Mouse (Mus musculus): ENCODE measurements around the gene Clstn1. TPM values are rescaled to one million over a fixed set of nuclear protein-coding genes. Genes with fewer than 3 reads are reported as not detected.

Gene Clstn1
- polyA plus RNA-seq, 1 experiment, result 145 TPM

DNA sequence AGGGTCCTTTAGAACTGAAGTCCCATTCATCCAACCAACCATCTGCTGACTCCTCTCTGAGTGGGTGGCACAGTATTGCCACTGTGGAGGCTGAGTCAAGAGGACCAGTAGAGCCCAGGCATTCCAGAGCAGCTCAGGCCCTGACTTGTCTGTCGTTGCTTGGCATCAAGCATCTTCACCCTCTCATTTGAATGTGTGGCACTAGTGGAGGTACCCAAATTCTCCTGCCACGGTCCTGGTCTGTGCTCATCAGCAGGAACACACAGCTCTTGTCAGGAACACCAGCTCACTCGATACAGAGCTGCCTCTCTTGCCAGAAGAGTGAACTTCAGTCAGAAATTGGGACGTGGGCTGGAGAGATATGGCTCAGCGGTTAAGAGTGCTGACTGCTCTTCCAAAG lies 37.4 kb downstream of the Clstn1 start:
- no peak for DNase-seq (ENCODE audit: low read depth)
- no peak for TF ChIP-seq CTCF (IDR thresholded peaks at IDR 0.05; ENCODE audit: borderline replicate concordance, extremely low read depth, insufficient read depth, insufficient read length)
- no peak for TF ChIP-seq POLR2A (IDR thresholded peaks at IDR 0.05; ENCODE audit: borderline replicate concordance, extremely low read depth, insufficient read depth, insufficient read length, poor library complexity, severe bottlenecking)

DNA sequence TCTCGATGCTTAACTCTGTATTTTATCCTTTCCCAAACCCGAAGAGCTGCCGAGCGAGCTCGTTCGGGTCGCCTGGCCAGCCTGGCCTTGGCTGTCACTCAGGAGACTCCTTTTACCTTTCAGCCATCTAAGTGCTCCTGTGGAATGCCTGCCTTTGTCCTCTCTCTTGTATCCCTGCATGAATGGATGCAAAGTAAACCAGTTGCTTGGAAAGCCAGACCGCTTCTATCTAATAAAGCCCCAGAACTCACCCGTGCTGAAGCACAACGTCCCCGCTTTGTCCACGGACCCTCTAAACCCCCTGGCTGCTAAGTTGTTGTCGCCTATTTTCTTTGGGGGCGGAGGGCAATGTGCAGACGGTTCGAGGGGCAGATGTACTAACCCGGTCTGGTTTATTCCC lies 40.5 kb downstream of the Clstn1 start:
- TF ChIP-seq CTCF (IDR thresholded peaks at IDR 0.05; ENCODE audit: borderline replicate concordance, extremely low read depth, insufficient read depth, insufficient read length), result no peak
- TF ChIP-seq POLR2A (IDR thresholded peaks at IDR 0.05; ENCODE audit: borderline replicate concordance, extremely low read depth, insufficient read depth, insufficient read length, poor library complexity, severe bottlenecking), result no peak
- peak; percentile 60 for DNase-seq (ENCODE audit: low read depth)

DNA sequence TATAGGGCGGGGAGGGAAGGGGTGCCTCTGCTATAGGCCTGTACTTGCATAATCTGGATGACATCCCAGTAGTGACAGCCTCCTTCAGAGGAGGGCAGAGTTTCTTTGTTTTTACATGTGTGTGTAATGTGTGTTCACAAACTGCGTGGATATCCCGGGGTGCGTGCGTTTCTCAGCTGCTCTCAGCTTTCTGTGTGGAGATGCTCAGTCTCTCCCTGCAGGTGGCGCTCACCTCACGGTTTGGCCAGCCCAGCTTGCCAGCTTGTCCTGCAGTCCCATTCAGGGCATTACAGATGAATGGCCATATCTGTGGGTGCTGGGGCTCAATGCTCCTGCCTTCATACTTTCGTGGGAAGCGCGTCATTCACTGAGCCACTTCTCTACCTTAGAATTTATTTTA lies 42.1 kb downstream of the Clstn1 start:
- TF ChIP-seq POLR2A (IDR thresholded peaks at IDR 0.05; ENCODE audit: borderline replicate concordance, extremely low read depth, insufficient read depth, insufficient read length, poor library complexity, severe bottlenecking) (no peak), CTCF (IDR thresholded peaks at IDR 0.05; ENCODE audit: borderline replicate concordance, extremely low read depth, insufficient read depth, insufficient read length) (peak; percentile 76)

DNA sequence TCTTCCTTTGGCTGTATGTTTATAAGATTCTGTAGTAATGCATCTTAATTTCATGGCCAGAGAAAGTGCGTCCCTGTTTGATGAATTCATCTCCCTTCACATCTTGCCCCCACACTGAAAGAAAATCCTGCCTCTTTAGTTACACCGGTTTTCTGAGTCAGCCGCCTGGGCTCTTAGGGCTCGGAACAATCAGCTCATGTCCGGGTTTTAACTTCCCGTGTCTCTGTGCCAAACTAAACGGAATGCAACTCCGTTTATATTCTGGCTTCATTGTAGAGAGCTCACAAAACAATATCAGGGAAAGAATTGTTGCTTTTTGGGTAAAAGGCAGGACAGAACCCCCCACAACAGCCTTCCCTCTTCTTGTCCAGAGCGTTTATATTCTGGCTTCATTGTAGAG lies 42.5 kb downstream of the Clstn1 start:
- no peak for TF ChIP-seq POLR2A (IDR thresholded peaks at IDR 0.05; ENCODE audit: borderline replicate concordance, extremely low read depth, insufficient read depth, insufficient read length, poor library complexity, severe bottlenecking)
- no peak for TF ChIP-seq CTCF (IDR thresholded peaks at IDR 0.05; ENCODE audit: borderline replicate concordance, extremely low read depth, insufficient read depth, insufficient read length)
- DNase-seq (ENCODE audit: low read depth), result no peak

More for the DNA sequence above, 42.1 kb downstream of the Clstn1 start:
- peak; percentile 59 for DNase-seq (ENCODE audit: low read depth)

DNA sequence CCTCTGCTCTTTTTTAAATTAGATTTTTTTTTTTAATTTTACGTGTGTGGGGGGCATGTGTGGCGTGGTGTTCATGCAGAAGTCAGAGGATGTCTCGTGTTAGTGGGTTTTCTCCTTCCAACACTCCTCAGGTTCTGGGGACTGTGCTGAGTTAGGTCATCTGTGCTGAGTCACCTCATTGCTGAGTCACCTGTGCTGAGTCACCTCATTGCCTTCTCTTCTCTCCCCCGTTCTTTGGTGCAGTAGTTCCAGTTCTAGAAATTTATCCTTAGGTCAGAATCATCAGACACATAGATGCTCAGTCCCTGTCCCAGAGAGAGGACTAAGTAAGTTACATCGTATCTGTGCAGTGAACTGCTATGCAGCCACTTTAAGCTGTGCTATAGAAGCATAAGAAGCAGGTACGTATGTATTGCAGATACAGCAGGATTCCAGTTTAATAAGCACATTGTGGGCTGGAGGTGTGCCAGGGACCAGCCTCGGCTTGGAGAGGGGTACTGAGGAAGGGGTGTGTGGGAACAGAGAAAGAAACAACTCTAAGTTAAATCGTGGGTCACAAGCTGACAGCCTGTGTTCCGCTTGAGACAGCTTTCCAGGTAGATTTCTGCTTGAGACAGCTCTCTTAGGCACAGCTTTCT lies 46.5 kb downstream of the Clstn1 start:
- TF ChIP-seq CTCF (IDR thresholded peaks at IDR 0.05; ENCODE audit: borderline replicate concordance, extremely low read depth, insufficient read depth, insufficient read length), result no peak
- TF ChIP-seq POLR2A (IDR thresholded peaks at IDR 0.05; ENCODE audit: borderline replicate concordance, extremely low read depth, insufficient read depth, insufficient read length, poor library complexity, severe bottlenecking), result no peak
- DNase-seq (ENCODE audit: low read depth), result no peak

DNA sequence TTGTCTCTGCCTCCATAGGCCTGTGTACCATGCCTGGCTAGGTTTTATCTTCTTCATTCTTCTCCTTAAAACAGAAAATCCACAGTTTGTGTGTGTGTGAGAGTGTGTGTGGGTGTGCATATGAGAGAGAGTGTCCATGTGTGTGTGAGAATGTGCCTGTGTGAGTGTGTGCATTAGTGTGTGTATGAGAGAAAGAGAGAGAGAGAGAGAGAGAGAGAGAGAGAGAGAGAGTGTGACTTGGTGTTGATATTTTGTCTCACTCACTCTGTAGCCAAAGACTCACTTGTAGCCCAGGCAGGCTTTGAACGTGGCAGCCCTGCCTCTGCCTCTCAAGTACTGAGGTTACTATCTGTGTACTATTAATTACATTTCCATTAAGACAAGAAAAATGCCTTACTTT lies 47.9 kb downstream of the Clstn1 start:
- DNase-seq (ENCODE audit: low read depth), result no peak
- TF ChIP-seq POLR2A (IDR thresholded peaks at IDR 0.05; ENCODE audit: borderline replicate concordance, extremely low read depth, insufficient read depth, insufficient read length, poor library complexity, severe bottlenecking), result no peak
- TF ChIP-seq CTCF (IDR thresholded peaks at IDR 0.05; ENCODE audit: borderline replicate concordance, extremely low read depth, insufficient read depth, insufficient read length), result no peak

DNA sequence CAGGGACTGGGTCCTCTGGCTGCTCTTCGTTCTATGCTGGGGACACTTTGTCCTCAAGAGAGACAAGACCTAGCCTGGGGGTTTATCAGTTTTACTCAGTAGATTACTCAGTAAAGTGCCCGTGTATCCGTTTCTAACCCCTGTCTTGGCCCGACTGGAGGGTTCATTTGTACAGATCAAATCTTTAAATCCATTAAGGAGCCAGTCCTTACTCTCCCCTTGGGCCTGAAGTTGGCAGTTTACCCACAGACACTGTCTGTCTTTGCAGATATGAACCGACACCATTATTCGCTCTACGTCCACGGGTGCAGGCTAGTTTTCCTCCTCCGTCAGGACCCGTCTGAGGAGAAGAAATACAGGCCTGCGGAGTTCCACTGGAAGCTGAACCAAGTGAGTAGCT lies 48.7 kb downstream of the Clstn1 start:
- TF ChIP-seq CTCF (IDR thresholded peaks at IDR 0.05; ENCODE audit: borderline replicate concordance, extremely low read depth, insufficient read depth, insufficient read length), result no peak
- no peak for TF ChIP-seq POLR2A (IDR thresholded peaks at IDR 0.05; ENCODE audit: borderline replicate concordance, extremely low read depth, insufficient read depth, insufficient read length, poor library complexity, severe bottlenecking)
- DNase-seq (ENCODE audit: low read depth), result no peak

DNA sequence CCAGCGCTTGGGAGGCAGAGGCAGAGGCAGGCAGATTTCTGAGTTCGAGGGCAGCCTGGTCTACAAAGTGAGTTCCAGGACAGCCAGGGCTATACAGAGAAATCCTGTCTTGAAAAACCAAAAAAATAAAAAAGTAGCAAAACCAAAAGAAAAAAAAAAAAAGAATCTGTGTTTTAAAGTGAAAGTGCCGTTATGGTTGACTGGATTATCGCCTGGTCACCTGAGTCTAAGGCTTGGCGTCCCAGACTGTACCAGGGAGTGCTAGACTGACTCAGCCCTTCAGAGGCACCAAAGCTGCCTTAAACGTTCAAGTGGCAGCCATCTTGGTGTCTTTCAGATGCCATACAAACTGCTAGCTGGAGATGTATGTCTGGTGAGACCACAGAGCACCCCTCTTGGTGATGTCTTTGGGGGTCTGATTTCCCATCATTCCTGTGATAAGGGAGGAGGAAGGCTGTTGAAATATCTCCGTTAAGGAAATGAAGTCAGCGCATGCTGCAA lies 49.7 kb downstream of the Clstn1 start:
- DNase-seq (ENCODE audit: low read depth), result no peak
- TF ChIP-seq POLR2A (IDR thresholded peaks at IDR 0.05; ENCODE audit: borderline replicate concordance, extremely low read depth, insufficient read depth, insufficient read length, poor library complexity, severe bottlenecking) (no peak), CTCF (IDR thresholded peaks at IDR 0.05; ENCODE audit: borderline replicate concordance, extremely low read depth, insufficient read depth, insufficient read length) (no peak)

DNA sequence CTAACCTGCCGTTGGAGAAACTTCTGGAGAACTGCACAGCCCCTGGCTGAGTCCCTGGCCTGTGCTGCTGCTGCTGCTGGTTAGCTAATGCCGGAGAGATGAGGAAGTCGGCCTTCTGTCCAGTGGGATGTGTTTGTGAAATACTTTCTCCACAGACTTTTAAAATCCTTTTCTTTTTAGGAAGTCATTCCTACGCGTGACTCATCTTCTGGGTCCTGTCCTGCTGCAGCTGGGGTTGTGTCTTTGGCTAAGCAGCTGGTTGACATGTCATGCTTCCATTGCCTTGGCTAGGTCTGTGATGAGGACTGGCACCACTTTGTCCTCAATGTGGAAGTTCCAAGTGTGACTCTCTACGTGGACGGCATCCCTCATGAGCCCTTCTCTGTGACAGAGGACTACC lies 51.7 kb downstream of the Clstn1 start:
- no peak for DNase-seq (ENCODE audit: low read depth)
- TF ChIP-seq CTCF (IDR thresholded peaks at IDR 0.05; ENCODE audit: borderline replicate concordance, extremely low read depth, insufficient read depth, insufficient read length) (no peak), POLR2A (IDR thresholded peaks at IDR 0.05; ENCODE audit: borderline replicate concordance, extremely low read depth, insufficient read depth, insufficient read length, poor library complexity, severe bottlenecking) (no peak)

DNA sequence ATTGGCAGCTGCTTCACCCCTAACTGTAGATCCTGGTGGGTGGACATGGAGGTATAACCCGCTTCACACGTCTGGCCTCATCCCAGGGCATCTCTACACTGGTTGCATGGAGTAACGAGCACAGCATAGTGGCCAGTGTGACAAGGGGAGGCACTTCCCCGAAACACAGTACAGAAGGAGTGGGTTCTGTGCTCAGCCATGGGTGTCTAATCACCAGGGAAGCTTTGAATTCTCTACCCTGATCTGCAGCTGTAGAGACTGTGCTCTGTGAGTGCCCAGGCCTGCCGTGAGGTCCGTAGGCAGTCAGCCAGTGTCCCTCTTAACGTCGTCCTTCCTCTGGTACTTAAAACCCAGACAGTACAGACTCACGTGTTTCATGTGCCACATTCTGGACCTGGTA lies 54.6 kb downstream of the Clstn1 start:
- DNase-seq (ENCODE audit: low read depth), result no peak
- TF ChIP-seq CTCF (IDR thresholded peaks at IDR 0.05; ENCODE audit: borderline replicate concordance, extremely low read depth, insufficient read depth, insufficient read length) (no peak), POLR2A (IDR thresholded peaks at IDR 0.05; ENCODE audit: borderline replicate concordance, extremely low read depth, insufficient read depth, insufficient read length, poor library complexity, severe bottlenecking) (no peak)

DNA sequence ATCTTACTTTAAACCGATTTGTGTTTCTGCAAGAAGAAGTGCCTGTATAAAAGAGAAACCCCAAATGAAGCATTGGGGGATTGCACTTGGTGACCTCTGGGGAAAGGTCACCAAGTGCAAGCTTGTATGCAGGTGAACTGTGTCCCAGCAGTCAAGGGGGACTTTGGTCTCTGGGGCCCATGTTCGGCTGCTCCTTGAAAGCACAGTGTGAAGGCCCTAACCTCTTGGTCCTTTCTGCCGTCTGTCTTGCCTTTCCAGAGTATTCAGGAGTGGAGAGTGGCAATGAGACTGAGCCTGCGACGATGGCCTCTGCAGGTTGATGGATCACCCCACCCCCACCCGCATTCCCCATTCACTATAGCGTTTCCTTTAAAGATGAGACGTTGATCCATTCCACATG lies 55.1 kb downstream of the Clstn1 start:
- TF ChIP-seq POLR2A (IDR thresholded peaks at IDR 0.05; ENCODE audit: borderline replicate concordance, extremely low read depth, insufficient read depth, insufficient read length, poor library complexity, severe bottlenecking), result no peak
- TF ChIP-seq CTCF (IDR thresholded peaks at IDR 0.05; ENCODE audit: borderline replicate concordance, extremely low read depth, insufficient read depth, insufficient read length), result no peak

DNA sequence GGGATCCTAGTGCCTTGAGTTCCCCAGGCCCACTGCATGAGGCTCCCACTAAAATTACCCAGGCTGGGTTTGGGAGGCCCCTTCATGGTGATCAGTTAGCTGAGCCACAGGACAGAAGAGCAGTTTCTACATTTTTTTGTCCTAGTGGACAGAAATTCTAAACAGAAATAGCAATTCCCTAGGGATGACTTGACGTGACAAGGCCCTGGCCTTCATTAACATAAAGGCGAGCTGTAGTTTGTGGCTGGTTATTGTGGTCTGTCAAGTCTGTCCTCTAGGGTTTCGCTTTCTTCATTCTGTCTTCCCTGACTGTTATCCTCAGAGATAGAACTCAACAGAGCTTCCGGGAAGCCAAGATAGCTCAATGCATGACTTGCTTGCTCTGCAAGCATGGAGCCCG lies 55.7 kb downstream of the Clstn1 start:
- TF ChIP-seq CTCF (IDR thresholded peaks at IDR 0.05; ENCODE audit: borderline replicate concordance, extremely low read depth, insufficient read depth, insufficient read length) (no peak), POLR2A (IDR thresholded peaks at IDR 0.05; ENCODE audit: borderline replicate concordance, extremely low read depth, insufficient read depth, insufficient read length, poor library complexity, severe bottlenecking) (no peak)

More for the DNA sequence above, 55.1 kb downstream of the Clstn1 start:
- no peak for DNase-seq (ENCODE audit: low read depth)

More for the DNA sequence above, 55.7 kb downstream of the Clstn1 start:
- DNase-seq (ENCODE audit: low read depth), result no peak

All from brain, embryonic 14.5 days (tissue).